Mouse (Mus musculus) spleen, postnatal 4 days (tissue): ENCODE results near the gene Gm27021.

ENCODE experiments used
- DNase-seq, 2 experiments: peaks; one replicate each; pipeline ENCODE4 v3.0.0; 2022; ENCODE audit warnings: low spot score in 2 of 2

The Gm27021 gene

DNA sequence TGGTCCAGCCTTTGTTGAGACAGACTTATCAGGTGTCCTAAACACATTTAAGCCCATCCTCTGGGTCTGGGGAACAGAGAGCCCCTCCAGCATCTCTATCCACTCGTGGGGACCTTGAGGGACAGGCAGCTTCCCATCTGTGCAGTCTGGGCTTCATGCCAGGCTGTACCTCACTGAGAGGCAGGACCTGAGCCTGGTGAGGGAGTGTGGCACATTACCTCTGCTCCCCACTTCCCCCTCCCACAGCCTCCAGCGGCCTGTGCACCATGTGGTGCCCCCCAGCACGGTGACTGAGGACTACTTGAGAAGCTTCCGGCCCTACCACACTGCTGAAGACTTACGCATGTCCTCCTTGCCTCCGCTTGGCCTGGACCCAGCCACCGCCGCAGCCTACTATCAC, 101.2 kb downstream of the Gm27021 start:
- no peak for DNase-seq

DNA sequence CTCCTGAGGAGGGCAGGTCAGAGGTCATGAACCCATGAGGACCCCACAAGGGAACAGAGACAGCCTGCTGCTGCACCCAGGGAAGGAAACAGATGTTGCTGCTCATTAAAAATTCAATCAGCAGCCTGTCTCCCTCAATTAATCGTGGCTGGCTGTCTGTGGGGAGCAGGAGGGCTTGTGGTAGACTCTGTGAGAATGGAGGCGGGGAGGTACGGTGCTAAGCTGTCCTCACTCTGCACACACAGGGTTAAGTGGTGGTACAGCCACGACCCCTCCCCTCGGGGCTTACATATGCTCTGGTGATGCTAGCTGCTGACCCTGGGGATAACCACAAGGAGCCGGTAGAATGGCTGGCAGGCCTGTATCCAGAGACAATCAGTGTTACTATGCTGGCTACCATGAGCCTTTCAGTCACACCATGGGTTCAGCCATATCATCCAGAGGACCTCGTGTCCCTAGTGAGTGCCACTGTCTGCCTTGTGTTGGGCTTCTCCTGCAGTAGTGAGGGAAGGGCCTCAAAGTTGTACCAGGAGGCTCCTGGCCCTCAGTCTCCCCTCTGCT, 102.6 kb downstream of the Gm27021 start:
- no peak for DNase-seq

GRCm38 (mm10) chr8:120563851-120564837, 103.7 kb downstream of the Gm27021 start:
- peak; percentile 67 to 79 for DNase-seq

GRCm38 (mm10) chr8:120563348-120563724, 104.5 kb downstream of the Gm27021 start:
- DNase-seq: no peak

DNA sequence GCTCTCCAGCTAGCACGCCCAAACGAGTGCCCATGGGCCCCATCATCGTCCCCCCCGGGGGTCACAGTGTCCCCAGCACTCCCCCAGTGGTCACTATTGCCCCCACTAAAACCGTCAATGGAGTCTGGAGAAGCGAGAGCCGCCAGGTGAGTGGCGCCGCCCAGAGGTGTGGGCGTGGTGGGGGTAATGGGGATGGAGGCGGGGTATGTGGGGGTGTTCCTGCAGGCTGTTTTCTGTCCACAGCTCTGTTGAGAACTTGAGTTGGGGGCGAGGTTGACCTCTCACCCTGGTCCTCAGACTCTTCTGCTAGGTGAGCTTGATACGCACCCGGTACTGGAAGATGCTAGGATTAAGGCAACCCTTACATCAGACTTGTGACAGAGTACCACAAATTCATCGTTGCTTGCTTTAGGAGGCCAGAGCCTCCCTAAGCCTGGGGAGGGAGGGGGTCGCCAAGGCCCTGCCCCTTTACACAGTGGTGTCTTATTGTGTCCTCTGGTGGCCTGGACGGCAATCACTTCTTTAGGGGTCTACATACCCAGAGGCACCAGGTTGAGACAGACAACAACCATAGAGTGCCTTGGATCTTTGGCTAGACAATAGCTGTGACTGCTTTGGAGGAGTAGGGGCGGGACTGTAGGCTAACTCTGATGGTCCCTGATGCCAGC, 105.1 kb downstream of the Gm27021 start:
- DNase-seq: no peak

- peak; percentile 52 to 76 for DNase-seq
These were observed 106.1 kb downstream of the Gm27021 start for GRCm38 (mm10) chr8:120561539-120562435.

- DNase-seq: no peak
These were observed 107.3 kb downstream of the Gm27021 start for GRCm38 (mm10) chr8:120560535-120560934.

GRCm38 (mm10) chr8:120559654-120560053, 108.2 kb downstream of the Gm27021 start:
- DNase-seq: no peak
